Mouse (Mus musculus) embryonic facial prominence, embryonic 13.5 days (tissue): Measurements from ENCODE around the gene Zfp346. TPM values are rescaled to one million over a fixed set of nuclear protein-coding genes. Genes with fewer than 3 reads are reported as not detected.

ENCODE experiments used
- ATAC-seq: fragments of 200-750 bp; cut with Nextera tagmentation; 2 replicates; pipeline ENCODE4 v1.8.0; 2017; ENCODE audit warnings: low read depth; ENCODE audit not compliant: insufficient number of reproducible peaks, insufficient read depth, low FRiP score, low TSS enrichment
- H3K27ac ChIP-seq: fragments of 300-500 bp; sonication (generic); 2 replicates; pipeline ENCODE4 v1.5.1; 2015; ENCODE audit warnings: moderate library complexity, mild to moderate bottlenecking, inconsistent platforms
- H3K27me3 ChIP-seq: fragments of 300-500 bp; sonication (generic); 2 replicates; pipeline ENCODE4 v1.6.1; 2015; ENCODE audit warnings: mild to moderate bottlenecking, inconsistent platforms
- H3K36me3 ChIP-seq: fragments of 300-500 bp; sonication (generic); 2 replicates; pipeline ENCODE4 v1.6.1; 2015; ENCODE audit warnings: mild to moderate bottlenecking, inconsistent platforms
- H3K4me1 ChIP-seq: fragments of 300-500 bp; sonication (generic); 2 replicates; pipeline ENCODE4 v1.6.1; 2015; ENCODE audit warnings: inconsistent platforms
- H3K4me2 ChIP-seq: fragments of 300-500 bp; sonication (generic); 2 replicates; pipeline ENCODE4 v1.6.1; 2015; ENCODE audit warnings: moderate library complexity, mild to moderate bottlenecking, inconsistent platforms
- H3K4me3 ChIP-seq: fragments of 300-500 bp; sonication (generic); 2 replicates; pipeline ENCODE4 v1.5.1; 2015; ENCODE audit warnings: mild to moderate bottlenecking, inconsistent platforms
- H3K9ac ChIP-seq: fragments of 300-500 bp; sonication (generic); 2 replicates; pipeline ENCODE4 v1.6.1; 2015; ENCODE audit warnings: mild to moderate bottlenecking, inconsistent platforms
- H3K9me3 ChIP-seq: fragments of 300-500 bp; sonication (generic); 2 replicates; pipeline ENCODE4 v1.6.1; 2016; ENCODE audit warnings: inconsistent platforms
- WGBS: fragments of 180-500 bp; shearing (Covaris S2); methylation state at CpG from one replicate; pipeline ENCODE4 v1.1.7; 2015; ENCODE audit warnings: mixed read lengths; 5-methylcytosine and 5-hydroxymethylcytosine counted together
- polyA plus RNA-seq: library from polyadenylated mRNA; unstranded; fragments of >200 nt; fragmentation: Nextera tagmentation; extraction: Ambion mirVana; gene quantifications from 2 replicates; pipeline ENCODE4 v1.2.1, GENCODE M21; 2015

Zfp346 gene
- polyA plus RNA-seq, 1 experiment from 2014 or later = 28.1 TPM

- Histone ChIP-seq H3K9ac (no peak overlapping the region), H3K27me3 (no peaks in the 10 kb centered on the region), H3K4me2 (no peak overlapping the region), H3K4me3 (no peak overlapping the region), H3K27ac (no peak overlapping the region), H3K36me3 (no peaks in the 10 kb centered on the region), H3K4me1 (peaks cover 15% of the 10 kb centered on the region), H3K9me3 (no peaks in the 10 kb centered on the region)
- WGBS = 87% methylated on average over 6 of the region's 6 CpGs
- ATAC-seq = no peak
These were observed 71.2 kb downstream of the Zfp346 start for GRCm38 (mm10) chr13:55176265-55176664.

DNA sequence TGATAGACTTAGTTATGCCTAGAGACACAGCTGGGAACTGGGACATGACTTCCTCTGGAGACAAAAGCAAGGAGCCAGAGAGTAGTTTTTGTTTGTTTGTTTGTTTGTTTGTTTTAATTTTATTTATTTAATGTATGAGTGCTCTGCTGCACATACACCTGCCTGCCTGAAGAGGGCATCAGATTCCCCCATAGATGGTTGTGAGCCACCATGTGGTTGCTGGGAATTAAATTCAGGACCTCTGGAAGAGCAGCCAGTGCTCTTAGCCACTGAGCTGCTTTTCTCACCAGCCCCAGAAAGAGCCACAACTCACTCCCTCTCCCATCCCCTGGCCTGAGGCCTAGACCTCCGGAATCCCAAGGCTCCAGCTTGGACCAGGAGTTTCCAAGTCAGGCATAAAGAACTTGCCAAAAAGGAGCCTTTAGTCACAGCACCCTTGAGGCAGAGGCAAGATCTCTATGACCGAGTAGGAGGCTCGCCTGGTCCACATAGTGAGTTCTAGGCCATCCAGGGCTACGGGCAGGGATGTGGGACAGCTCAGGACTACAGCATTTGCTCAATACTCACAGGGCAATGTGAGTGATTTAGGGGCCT is 72.9 kb downstream of the Zfp346 start:
- Histone ChIP-seq H3K9me3 (no peaks in the 10 kb centered on the region), H3K4me3 (no peak overlapping the region), H3K9ac (no peak overlapping the region), H3K36me3 (no peaks in the 10 kb centered on the region), H3K27ac (no peak overlapping the region), H3K4me1 (no peaks in the 10 kb centered on the region; the same call in none of the 2 replicates), H3K4me2 (no peak overlapping the region), H3K27me3 (no peaks in the 10 kb centered on the region)
- 61% methylated on average over 4 of the region's 4 CpGs for WGBS
- ATAC-seq = no peak

DNA sequence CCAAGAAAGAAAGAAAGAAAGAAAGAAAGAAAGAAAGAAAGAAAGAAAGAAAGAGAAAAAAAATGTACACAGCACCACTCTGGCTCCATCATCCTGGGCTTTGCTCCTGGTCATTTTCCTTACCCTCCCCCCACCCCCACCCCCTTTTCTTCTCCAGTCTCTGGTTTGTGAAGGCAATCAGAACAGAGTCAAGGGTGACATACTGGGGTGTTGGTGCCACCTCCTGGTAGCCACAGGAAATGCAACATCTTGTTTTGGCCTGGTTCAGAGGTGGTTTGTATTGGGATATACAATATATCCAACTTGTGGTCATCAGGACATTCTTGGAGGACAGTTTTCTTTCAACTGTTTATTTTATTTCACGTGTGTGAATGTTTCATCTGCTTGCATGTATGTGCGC is 73.4 kb downstream of the Zfp346 start:
- 34% methylated on average over 2 of the region's 2 CpGs for WGBS
- H3K9me3 ChIP-seq = no peaks in the 10 kb centered on the region
- no peak overlapping the region for H3K4me2 ChIP-seq
- no peak for ATAC-seq
- no peaks in the 10 kb centered on the region for H3K27me3 ChIP-seq
- no peak overlapping the region for H3K9ac ChIP-seq
- no peaks in the 10 kb centered on the region for H3K36me3 ChIP-seq
- H3K4me3 ChIP-seq = no peak overlapping the region
- no peaks in the 10 kb centered on the region; the same call in none of the 2 replicates for H3K4me1 ChIP-seq
- no peak overlapping the region for H3K27ac ChIP-seq

DNA sequence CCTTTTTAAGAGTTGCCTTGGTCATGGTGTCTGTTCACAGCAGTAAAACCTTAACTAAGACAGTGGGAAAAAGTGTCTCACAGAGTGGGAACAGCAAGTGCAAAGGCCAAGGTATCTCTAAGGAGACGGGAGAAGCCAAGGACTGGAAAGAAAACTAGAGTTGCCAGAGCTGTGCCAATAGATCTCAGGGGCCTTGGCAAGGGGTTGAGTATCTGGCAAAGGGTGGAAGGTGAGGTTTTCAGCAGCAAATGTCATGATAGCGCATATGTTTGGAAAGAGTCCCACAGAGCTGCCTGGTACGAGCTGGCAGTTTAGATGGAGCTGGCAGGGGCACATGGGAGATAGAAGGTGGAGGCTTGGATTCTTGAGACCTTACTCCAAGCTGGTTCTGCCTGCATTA is 74.5 kb downstream of the Zfp346 start:
- Histone ChIP-seq H3K27me3 (no peaks in the 10 kb centered on the region), H3K36me3 (no peaks in the 10 kb centered on the region), H3K4me2 (no peak overlapping the region), H3K4me1 (no peaks in the 10 kb centered on the region; the same call in none of the 2 replicates), H3K4me3 (no peak overlapping the region), H3K27ac (no peak overlapping the region), H3K9me3 (no peaks in the 10 kb centered on the region), H3K9ac (no peak overlapping the region)
- ATAC-seq = no peak
- WGBS = 92% methylated on average over 3 of the region's 3 CpGs

DNA sequence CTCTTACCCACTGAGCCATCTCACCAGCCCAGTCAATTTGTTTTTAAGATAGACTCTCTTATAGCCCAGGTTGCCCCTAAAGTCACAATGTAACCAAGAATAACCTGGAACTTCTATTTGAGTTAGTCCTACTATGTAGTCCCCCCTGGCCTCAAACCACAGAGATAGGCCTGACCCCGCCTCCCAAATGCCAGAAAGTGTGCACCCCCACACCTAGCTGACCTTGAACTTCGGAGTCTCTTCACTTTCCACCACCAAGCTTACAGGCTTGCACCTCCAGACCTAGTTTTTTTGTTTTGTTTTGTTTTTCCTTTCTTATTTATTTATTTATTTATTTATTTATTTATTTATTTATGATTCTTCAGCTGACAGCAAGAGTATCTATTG is 76.7 kb downstream of the Zfp346 start:
- H3K27ac ChIP-seq = peak overlapping the region; percentile 85; the same call in 1 of the 2 replicates

DNA sequence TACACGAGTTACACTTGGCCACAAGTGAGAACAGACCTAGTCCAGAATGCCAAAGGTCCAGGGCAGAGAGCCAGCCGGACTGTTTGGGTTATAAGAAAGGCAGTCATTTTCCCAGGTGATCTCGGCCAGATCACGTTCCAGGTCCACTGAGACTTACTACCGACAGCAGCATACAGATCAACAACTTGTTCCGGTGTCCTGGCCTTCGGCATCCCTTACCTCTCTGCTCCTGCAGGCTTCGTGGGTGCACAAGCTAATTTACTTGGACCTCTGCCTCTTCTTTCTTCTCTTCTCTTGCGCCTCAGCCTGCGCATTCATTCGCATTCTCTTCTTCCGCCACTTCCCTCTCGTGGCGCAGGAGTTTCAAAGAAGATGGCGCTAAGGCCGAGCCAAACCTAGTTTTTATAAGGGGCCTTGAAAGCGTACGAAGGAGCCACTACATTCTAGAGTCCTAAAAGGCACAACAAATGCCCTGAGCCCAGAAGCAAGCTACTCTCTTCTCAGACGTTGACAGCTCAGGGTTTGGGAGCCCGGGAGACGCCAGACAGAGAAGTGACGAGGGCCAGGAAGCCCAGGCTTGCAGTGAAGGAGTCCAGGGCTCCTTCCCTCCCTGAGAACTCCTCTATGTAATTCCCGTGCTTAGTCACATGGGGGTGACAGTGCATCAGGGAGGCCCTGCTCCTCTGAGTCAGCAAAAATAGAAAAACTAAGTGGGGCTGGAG is 77.2 kb downstream of the Zfp346 start:
- Histone ChIP-seq H3K9me3 (no peaks in the 10 kb centered on the region), H3K4me1 (no peaks in the 10 kb centered on the region; the same call in 1 of the 2 replicates), H3K36me3 (no peaks in the 10 kb centered on the region), H3K27ac (peak overlapping the region; percentile 85), H3K9ac (peak overlapping the region; percentile 62), H3K4me2 (peak overlapping the region; percentile 61), H3K4me3 (peak overlapping the region; percentile 35), H3K27me3 (no peaks in the 10 kb centered on the region)
- peak; percentile 71; the same call in 1 of the 2 replicates for ATAC-seq
- WGBS = 4% methylated on average over 23 of the region's 23 CpGs

More for the DNA sequence above, 76.7 kb downstream of the Zfp346 start:
- H3K36me3 ChIP-seq = no peaks in the 10 kb centered on the region
- no peaks in the 10 kb centered on the region for H3K27me3 ChIP-seq
- 69% methylated on average over 2 of the region's 2 CpGs for WGBS
- ATAC-seq = no peak
- H3K4me3 ChIP-seq = peak overlapping the region; percentile 35
- no peaks in the 10 kb centered on the region; the same call in 1 of the 2 replicates for H3K4me1 ChIP-seq
- peak overlapping the region; percentile 61 for H3K4me2 ChIP-seq
- H3K9ac ChIP-seq = peak overlapping the region; percentile 62; the same call in 1 of the 2 replicates
- no peaks in the 10 kb centered on the region for H3K9me3 ChIP-seq

GRCm38 (mm10) chr13:55183382-55183781 is 78.3 kb downstream of the Zfp346 start:
- no peaks in the 10 kb centered on the region for H3K9me3 ChIP-seq
- H3K4me3 ChIP-seq = no peak overlapping the region
- H3K36me3 ChIP-seq = no peaks in the 10 kb centered on the region
- no peaks in the 10 kb centered on the region; the same call in 1 of the 2 replicates for H3K4me1 ChIP-seq
- no peaks in the 10 kb centered on the region for H3K27me3 ChIP-seq
- 86% methylated on average over 6 of the region's 6 CpGs for WGBS
- H3K27ac ChIP-seq = no peak overlapping the region
- H3K4me2 ChIP-seq = no peak overlapping the region
- no peak overlapping the region for H3K9ac ChIP-seq
- ATAC-seq = no peak

Other genes with a start within 250 kb of the Zfp346 start
- 0.60 and 0.94 TPM in 2 replicates for gene Unc5a, start 155.9 kb upstream of the Zfp346 start, polyA plus RNA-seq
- gene Hk3, start 83.9 kb upstream of the Zfp346 start, polyA plus RNA-seq = 1.1 and 1.2 TPM in 2 replicates
- gene Uimc1, start 5.0 kb upstream of the Zfp346 start, polyA plus RNA-seq = 25.4 and 28.9 TPM in 2 replicates
- not detected in 2 replicates for gene Gm17617, start 28.2 kb downstream of the Zfp346 start, polyA plus RNA-seq
- gene Fgfr4, start 47.3 kb downstream of the Zfp346 start, polyA plus RNA-seq = 3.7 and 4.3 TPM in 2 replicates
- 77.2 and 83.0 TPM in 2 replicates for gene Nsd1, start 104.5 kb downstream of the Zfp346 start, polyA plus RNA-seq
- 369 and 402 TPM in 2 replicates for gene Prelid1, start 215.2 kb downstream of the Zfp346 start, polyA plus RNA-seq
- gene Rab24, start 216.6 kb downstream of the Zfp346 start, polyA plus RNA-seq = 104 and 112 TPM in 2 replicates
- 41.4 and 51.0 TPM in 2 replicates for gene Mxd3, start 224.5 kb downstream of the Zfp346 start, polyA plus RNA-seq